Mouse (Mus musculus) ES-Bruce4 (cell line): Measurements from ENCODE around the gene Prg2.

Source experiments
- CTCF ChIP-seq: IDR thresholded peaks from one replicate; pipeline ENCODE4 v1.8.1; 2011; ENCODE audit warnings: low read depth, low read length
- EP300 ChIP-seq: IDR thresholded peaks from 2 replicates; pipeline ENCODE4 v1.6.1; 2011; ENCODE audit warnings: low read depth, low read length; ENCODE audit not compliant: insufficient read depth
- POLR2A ChIP-seq: IDR thresholded peaks from one replicate; pipeline ENCODE4 v1.8.1; 2011; ENCODE audit warnings: low read length; ENCODE audit not compliant: insufficient read depth

- TF ChIP-seq CTCF (no peak), EP300 (no peak), POLR2A (no peak)
Observed at GRCm38 (mm10) chr2:84962906-84963507, 17.3 kb upstream of the Prg2 start.
